Mouse (Mus musculus) layer of hippocampus, adult 18-20 months (tissue): ENCODE data around the gene Tmprss11c. TPM values are rescaled to one million over a fixed set of nuclear protein-coding genes. Genes with fewer than 3 reads are reported as not detected.

ENCODE experiments used
- DNase-seq, 2 experiments: peaks; one replicate each; pipeline ENCODE4 v3.0.0; 2022; ENCODE audit warnings: low spot score in 2 of 2
- long read RNA-seq: library from polyadenylated mRNA; stranded (forward); transcript quantifications from one replicate; pipeline ENCODE4 v2.0.0, GENCODE M21; 2021
- total RNA-seq, 2 experiments: library from RNA; stranded (reverse); gene quantifications; 2 replicates each; pipeline ENCODE4 v1.2.3; 2021

Tmprss11c gene
- not detected for total RNA-seq
- long read RNA-seq: 0 reads

DNA sequence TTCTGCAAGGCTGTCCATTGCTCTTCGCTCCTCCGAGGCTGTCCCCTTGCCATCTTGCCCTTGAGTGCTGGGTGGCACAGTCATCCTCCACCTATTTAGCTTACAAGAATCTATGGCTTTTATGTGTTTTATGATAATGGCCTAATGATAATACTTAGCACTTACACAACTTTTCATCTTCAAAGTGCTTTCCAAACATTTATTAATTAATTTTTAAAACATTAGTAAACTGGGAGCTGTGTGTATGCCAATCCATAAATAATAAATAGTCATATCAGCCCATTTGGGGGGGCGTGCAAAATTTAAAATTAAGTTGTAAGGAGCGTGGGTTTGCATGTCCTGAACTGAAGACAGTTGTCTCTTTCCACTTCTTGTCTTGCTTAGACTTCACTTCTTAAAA is at the start of gene Tmprss11c:
Gene Tmprss11c (minus strand): TSS at position 101 of the 400 bp plus-strand sequence.
- DNase-seq: no peak

- DNase-seq: peak in 1 of 2 experiments; percentile 2
These were observed 29.2 kb upstream of the Tmprss11c start for GRCm38 (mm10) chr5:86318018-86318956.

- no peak for DNase-seq
These were observed 17.0 kb upstream of the Tmprss11c start for GRCm38 (mm10) chr5:86306116-86306515.

- DNase-seq: no peak
These were observed 14.8 kb upstream of the Tmprss11c start for GRCm38 (mm10) chr5:86303877-86304276.

GRCm38 (mm10) chr5:86246559-86246958 is 42.5 kb downstream of the Tmprss11c start:
- no peak for DNase-seq

DNA sequence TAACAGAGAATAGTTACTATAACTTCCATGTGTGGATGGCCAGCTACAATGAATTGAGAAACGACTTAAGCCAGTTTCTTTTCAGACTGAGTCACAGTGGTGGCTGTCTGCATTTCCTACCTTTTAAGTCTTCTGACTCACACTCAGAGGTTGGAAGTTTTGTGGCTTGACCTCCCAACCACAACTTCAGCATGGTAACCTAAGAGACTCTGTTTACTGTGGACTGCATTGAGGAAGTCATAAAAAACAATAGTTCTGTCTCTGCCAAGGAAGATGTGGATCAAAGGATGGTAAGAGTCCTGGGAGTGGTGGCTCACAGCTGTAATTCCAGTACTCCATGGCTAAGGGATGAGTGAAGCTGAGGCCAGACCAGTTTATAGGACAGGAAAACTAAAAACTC is 44.2 kb downstream of the Tmprss11c start:
- DNase-seq: no peak

DNA sequence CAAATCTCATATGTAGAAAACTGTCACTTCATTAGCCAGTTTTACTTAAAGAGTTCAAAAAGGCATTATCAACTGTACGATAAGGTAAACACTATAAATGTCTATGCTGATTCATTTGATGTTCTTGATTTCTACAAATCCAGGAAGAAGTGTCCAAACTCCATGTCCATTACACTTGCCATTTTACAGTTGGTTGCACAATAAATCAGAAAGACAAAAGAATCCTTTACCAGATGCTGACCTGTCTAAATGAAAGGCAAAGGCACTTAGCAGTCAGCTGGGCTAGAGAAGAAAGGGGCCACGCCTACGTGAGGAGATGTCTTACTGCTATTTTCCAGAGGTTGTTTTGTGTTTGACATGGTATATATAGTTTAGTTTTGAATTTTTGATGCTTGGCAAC is 44.8 kb downstream of the Tmprss11c start:
- DNase-seq: no peak

DNA sequence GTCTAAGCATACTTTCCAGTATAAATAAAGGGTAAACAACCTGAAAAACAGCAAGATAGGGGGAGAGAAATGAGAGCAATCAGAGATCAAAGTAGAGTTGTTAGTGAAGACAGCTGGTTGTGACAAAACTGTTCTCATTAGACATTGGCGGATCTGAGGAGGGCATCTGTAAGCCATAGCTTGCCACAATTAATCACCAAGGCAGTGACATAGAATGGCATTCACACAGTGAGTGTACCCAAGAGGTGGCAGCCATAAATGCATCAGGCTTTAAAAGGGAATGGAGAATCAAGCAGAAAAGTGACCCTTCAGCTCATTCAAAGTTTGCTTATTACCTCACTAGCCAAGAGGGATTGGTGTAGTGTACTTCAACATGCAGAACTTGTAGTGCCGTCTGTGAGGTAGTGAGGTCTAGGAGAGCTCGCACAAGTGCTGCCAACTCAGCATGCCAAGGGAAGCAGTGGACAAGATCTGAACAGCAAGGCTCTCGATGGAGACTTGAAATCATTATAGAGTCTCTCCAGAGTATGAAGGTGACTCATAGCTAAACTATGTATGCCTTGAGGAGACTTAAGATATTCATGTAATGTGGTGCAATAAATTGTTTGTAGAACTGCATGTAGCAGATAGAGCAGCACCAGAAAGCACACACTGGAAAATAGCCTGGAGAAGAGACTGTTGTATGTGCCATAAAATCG is 61.8 kb downstream of the Tmprss11c start:
- DNase-seq: no peak

DNA sequence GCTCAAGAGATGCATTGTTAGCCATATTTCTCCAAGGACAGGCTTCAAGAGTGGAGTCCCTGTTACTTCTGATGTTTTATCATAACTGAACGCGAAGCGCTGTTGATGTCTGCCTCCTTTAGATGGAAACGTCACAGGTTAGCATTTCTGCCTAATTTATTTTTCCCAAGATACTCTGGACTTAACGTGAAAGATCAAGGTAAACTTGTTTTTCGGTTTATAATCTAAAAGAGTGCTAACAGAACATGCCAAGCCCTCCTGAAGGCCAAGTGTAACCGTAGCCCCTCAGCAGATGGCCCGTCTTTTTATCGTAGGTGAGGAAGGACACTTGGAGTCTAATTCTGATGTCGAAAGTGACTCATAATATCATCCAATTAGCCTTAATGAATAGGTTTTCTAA is 91.3 kb downstream of the Tmprss11c start, which contains the start of gene Gnrhr:
Gene Gnrhr (minus strand): TSS at position 101 of the 400 bp plus-strand sequence.
- no peak for DNase-seq

GRCm38 (mm10) chr5:86191356-86191755 is 97.8 kb downstream of the Tmprss11c start:
- peak in 1 of 2 experiments; percentile 50 for DNase-seq

GRCm38 (mm10) chr5:86190770-86191169 is 98.3 kb downstream of the Tmprss11c start:
- DNase-seq: no peak

DNA sequence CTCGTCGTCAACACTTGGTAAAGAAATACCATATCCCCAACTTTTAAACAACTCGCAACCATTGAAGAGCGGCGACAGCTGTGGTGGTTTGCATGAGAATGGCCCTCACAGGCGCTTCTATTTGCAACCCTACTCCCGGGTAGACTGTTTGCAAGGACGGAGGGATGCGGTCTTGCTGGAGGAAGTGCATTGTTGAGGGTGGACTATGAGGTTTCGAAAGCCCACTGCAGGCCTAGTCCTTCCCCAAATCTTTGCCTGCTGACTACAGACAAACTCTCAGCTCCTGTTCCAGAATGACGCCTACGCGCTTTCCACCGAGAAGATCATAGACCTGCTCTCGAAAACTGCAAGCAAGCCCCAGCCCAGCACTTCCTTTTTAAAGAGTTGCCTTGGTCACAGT is 98.8 kb downstream of the Tmprss11c start:
- DNase-seq: no peak

GRCm38 (mm10) chr5:86187441-86187840 is 101.7 kb downstream of the Tmprss11c start:
- no peak for DNase-seq

Other genes starting within 250 kb of the Tmprss11c start
- gene Cenpc1, start 223.7 kb downstream of the Tmprss11c start, total RNA-seq: 10 to 100 TPM; 21.4 TPM
- under 1 TPM in 1 of 2 experiments, not detected in 1; 0.12 TPM for gene Stap1, start 217.6 kb downstream of the Tmprss11c start, total RNA-seq
- 10 to 100 TPM; 20.7 to 22.5 TPM for gene Uba6, start 116.5 kb downstream of the Tmprss11c start, total RNA-seq
- not detected for gene Gnrhr, start 91.4 kb downstream of the Tmprss11c start, total RNA-seq
- gene Tmprss11d, start 84.1 kb upstream of the Tmprss11c start, total RNA-seq: not detected
- under 1 TPM in 1 of 2 experiments, not detected in 1; 0.13 TPM for gene Tmprss11a, start 179.7 kb upstream of the Tmprss11c start, total RNA-seq
- not detected for gene Tmprss11g, start 229.3 kb upstream of the Tmprss11c start, total RNA-seq